Mouse (Mus musculus) embryonic facial prominence, embryonic 15.5 days (tissue): ENCODE data around the gene Mylk4. TPM values are rescaled to one million over a fixed set of nuclear protein-coding genes. Genes with fewer than 3 reads are reported as not detected.

Experiments used
- ATAC-seq: fragments of 200-750 bp; cut with Nextera tagmentation; 2 replicates; pipeline ENCODE4 v1.8.0; 2017; ENCODE audit warnings: low read depth, moderate TSS enrichment; ENCODE audit not compliant: insufficient number of reproducible peaks, low FRiP score, low TSS enrichment
- H3K27ac ChIP-seq: fragments of 300-500 bp; sonication (generic); replicated peaks from 2 replicates; pipeline ENCODE4 v1.5.1; 2015; ENCODE audit warnings: mild to moderate bottlenecking, inconsistent platforms
- H3K27me3 ChIP-seq: fragments of 300-500 bp; sonication (generic); 2 replicates; pipeline ENCODE4 v1.6.1; 2015; ENCODE audit warnings: inconsistent platforms
- H3K36me3 ChIP-seq: fragments of 300-500 bp; sonication (generic); 2 replicates; pipeline ENCODE4 v1.6.1; 2015; ENCODE audit warnings: mild to moderate bottlenecking, inconsistent platforms
- H3K4me1 ChIP-seq: fragments of 300-500 bp; sonication (generic); 2 replicates; pipeline ENCODE4 v1.6.1; 2015; ENCODE audit warnings: inconsistent platforms
- H3K4me2 ChIP-seq: fragments of 300-500 bp; sonication (generic); replicated peaks from 2 replicates; pipeline ENCODE4 v1.6.1; 2015; ENCODE audit warnings: mild to moderate bottlenecking, inconsistent platforms
- H3K4me3 ChIP-seq: fragments of 300-500 bp; sonication (generic); replicated peaks from 2 replicates; pipeline ENCODE4 v1.5.1; 2015; ENCODE audit warnings: mild to moderate bottlenecking, inconsistent platforms
- H3K9ac ChIP-seq: fragments of 300-500 bp; sonication (generic); 2 replicates; pipeline ENCODE4 v1.6.1; 2015; ENCODE audit warnings: inconsistent platforms
- H3K9me3 ChIP-seq: fragments of 300-500 bp; sonication (generic); replicated peaks from 2 replicates; pipeline ENCODE4 v1.6.1; 2016; ENCODE audit warnings: inconsistent platforms
- WGBS: fragments of 180-500 bp; shearing (Covaris S2); methylation state at CpG from one replicate; pipeline ENCODE4 v1.1.7; 2015; 5-methylcytosine and 5-hydroxymethylcytosine counted together
- polyA plus RNA-seq: library from polyadenylated mRNA; unstranded; fragments of >200 nt; fragmentation: Nextera tagmentation; extraction: Ambion mirVana; gene quantifications from 2 replicates; pipeline ENCODE4 v1.2.1, GENCODE M21; 2015

Gene Mylk4
- polyA plus RNA-seq, 1 experiment from 2014 or later: 7.6 TPM

DNA sequence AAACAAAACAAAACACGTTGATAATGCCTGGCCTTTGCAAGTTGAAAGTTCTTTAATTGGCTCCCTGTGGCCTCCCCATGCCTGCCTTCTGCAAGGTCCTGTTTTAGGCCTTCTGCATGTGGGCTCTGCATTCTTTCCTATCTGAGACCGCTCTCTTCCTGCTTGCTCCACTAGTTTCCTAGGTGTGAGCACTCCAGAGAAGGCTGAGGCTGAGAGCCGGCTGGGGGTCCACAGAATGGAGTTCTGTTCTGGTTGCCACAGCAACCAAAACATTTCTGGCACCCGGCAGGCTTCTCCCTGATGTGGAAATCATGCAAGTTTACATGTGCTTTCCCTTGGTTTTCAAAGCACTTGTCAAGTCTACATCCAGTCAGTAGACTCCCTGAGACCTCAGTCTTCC, 24.7 kb downstream of the Mylk4 start:
- Histone ChIP-seq H3K9ac (no peak overlapping the region), H3K4me1 (no peaks in the 10 kb centered on the region), H3K9me3 (no peaks in the 10 kb centered on the region), H3K27ac (no peak overlapping the region), H3K4me2 (no peak overlapping the region), H3K36me3 (no peaks in the 10 kb centered on the region), H3K4me3 (no peak overlapping the region), H3K27me3 (no peaks in the 10 kb centered on the region)
- no peak for ATAC-seq
- 29% methylated on average over 4 of the region's 4 CpGs for WGBS

DNA sequence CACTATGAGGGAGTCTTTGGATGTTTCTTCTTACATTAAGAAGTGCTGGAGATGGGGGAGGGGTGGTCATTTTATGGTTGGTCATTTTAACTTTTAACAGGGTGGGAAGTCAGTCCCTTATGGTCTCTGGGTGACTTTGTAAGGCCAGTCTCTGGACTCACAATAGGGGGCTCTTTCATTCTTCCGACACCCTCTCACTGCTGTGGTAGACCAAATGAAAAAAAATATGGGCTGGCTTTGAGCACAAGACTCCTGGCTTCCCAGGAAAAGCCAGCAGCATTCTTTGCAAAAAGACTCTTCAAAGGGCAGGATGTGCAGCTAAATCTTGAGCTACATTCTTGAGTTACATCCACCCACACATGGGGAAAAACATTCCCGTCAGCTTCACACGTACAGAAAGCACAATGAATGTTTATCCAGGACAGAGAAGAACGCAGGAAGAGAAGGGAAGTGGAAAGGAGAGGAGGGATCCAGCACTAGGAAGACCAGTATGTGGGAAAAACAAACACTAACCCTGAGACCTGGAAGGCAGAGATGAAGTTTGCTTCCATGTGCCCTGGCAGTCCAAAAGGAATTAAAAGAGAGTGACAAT, 31.6 kb downstream of the Mylk4 start:
- Histone ChIP-seq H3K9me3 (no peaks in the 10 kb centered on the region), H3K4me3 (no peak overlapping the region), H3K9ac (no peak overlapping the region), H3K36me3 (no peaks in the 10 kb centered on the region), H3K4me1 (no peaks in the 10 kb centered on the region), H3K27me3 (no peaks in the 10 kb centered on the region), H3K4me2 (no peak overlapping the region), H3K27ac (no peak overlapping the region)
- ATAC-seq: no peak
- 13% methylated on average over 4 of the region's 4 CpGs for WGBS

DNA sequence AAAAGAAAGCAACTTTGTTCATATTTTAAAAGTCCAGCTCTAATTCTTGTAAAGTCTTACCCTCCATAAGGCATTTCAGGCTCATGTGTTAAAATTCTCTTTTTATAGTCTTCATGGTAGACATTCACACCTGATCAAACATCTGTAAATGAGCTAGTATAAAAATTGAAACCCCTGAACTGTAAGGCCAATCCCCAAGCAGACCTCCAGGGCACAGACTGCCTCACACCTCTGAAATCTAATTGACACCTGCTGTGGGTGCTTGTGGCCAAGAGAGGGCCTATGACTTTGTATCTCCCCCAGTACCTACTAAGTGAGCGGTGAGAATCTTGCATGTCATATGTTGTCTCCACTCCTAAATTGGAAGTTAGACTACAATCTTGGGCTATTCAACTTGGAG, 33.2 kb downstream of the Mylk4 start:
- H3K9me3 ChIP-seq: no peaks in the 10 kb centered on the region
- no peak for ATAC-seq
- H3K27ac ChIP-seq: no peak overlapping the region
- H3K27me3 ChIP-seq: no peaks in the 10 kb centered on the region
- H3K4me2 ChIP-seq: no peak overlapping the region
- H3K36me3 ChIP-seq: no peaks in the 10 kb centered on the region
- no peak overlapping the region for H3K9ac ChIP-seq
- H3K4me3 ChIP-seq: no peak overlapping the region
- no peaks in the 10 kb centered on the region for H3K4me1 ChIP-seq
- 78% methylated on average over 1 of the region's 1 CpGs for WGBS

DNA sequence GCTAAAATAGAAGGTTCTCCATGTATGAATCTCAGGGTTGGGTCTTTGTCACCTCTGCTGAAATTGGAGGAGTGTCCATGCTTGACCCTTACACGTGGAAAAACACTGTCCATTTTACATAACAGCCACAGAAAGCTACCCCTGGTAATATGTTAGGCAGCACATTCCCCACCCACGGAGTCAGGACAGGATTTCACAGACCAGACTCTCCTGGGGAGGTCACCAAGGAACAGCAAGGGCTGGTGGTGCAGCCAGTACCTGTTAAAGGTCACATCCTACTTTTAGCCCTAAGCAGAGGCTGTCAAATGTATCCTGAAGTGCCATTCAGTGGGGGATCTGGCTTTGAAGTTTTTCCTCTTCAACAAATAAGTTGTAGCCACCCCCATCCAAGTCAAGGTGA, 35.3 kb downstream of the Mylk4 start:
- Histone ChIP-seq H3K4me2 (no peak overlapping the region), H3K36me3 (no peaks in the 10 kb centered on the region), H3K9me3 (no peaks in the 10 kb centered on the region), H3K4me3 (no peak overlapping the region), H3K9ac (no peak overlapping the region), H3K27ac (no peak overlapping the region), H3K27me3 (no peaks in the 10 kb centered on the region), H3K4me1 (no peaks in the 10 kb centered on the region)
- no peak for ATAC-seq
- 54% methylated on average over 2 of the region's 2 CpGs for WGBS

DNA sequence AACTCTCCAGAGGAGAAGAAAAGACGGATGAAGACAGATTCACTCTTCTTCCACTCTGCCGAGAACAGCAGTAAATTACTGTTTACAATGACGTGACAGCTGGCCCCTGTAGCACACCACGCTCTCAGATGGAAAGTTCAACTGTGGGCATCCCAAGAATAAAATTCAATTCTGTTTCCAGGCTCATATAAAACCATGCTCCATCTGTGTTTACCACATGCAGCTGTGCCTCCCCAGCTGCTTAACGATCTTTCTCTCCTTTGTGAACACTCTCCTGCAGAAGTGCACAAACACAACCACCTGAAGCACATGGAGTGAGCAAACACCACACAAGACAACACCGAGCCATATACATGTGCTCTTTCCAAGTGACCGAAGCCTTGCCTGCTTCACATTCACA, 42.6 kb downstream of the Mylk4 start:
- no peak overlapping the region for H3K27ac ChIP-seq
- 62% methylated on average over 7 of the region's 7 CpGs for WGBS
- no peak overlapping the region for H3K4me2 ChIP-seq
- H3K36me3 ChIP-seq: no peaks in the 10 kb centered on the region
- H3K9me3 ChIP-seq: no peaks in the 10 kb centered on the region
- no peak for ATAC-seq
- H3K4me1 ChIP-seq: peaks cover 5% of the 10 kb centered on the region; the same call in 1 of the 2 replicates
- no peak overlapping the region for H3K4me3 ChIP-seq
- peaks cover 5% of the 10 kb centered on the region for H3K27me3 ChIP-seq
- H3K9ac ChIP-seq: no peak overlapping the region

DNA sequence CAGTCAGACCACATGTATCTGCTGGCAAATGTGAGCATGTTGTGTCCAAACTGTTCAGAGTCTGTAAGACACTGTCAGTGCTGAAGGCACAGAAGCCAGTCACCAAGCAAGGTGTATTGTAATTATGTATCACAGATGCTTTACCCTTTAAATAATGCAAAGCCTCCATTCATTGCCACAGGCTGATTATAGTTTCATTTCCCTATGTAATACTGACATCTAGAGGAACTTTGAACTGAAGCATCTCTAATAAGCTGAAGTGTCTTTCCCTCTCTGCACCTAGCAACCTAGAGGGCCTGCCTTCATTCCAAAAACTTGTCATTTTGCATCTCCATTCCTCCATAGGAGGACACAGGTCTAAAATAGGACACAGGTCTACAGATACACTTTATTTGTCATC, 52.5 kb downstream of the Mylk4 start:
- H3K4me1 ChIP-seq: no peaks in the 10 kb centered on the region
- H3K4me3 ChIP-seq: no peak overlapping the region
- ATAC-seq: no peak
- no peak overlapping the region for H3K9ac ChIP-seq
- no peaks in the 10 kb centered on the region for H3K9me3 ChIP-seq
- no peak overlapping the region for H3K4me2 ChIP-seq
- H3K27me3 ChIP-seq: peaks cover 18% of the 10 kb centered on the region
- H3K27ac ChIP-seq: no peak overlapping the region
- H3K36me3 ChIP-seq: no peaks in the 10 kb centered on the region

DNA sequence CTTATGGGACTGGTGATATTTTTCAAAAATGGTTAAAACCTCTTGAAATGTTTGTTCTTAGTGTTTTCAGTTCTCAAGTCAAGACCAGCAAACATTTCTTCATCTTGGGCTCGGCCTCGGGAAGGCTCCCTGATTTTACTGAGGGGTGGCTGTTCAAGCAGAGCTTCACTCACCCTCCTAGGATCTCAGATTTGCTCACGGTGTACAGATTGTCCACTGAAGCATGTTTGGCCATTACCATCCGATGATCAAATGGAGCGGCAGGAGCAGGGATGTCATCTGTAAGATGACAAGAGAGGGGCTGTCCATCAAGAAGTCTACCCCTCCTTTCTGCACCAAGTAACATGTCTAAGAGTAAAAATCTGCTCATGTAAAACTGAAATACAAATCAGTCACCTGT, 59.1 kb downstream of the Mylk4 start:
- Histone ChIP-seq H3K9me3 (no peaks in the 10 kb centered on the region), H3K4me2 (no peak overlapping the region), H3K9ac (no peak overlapping the region), H3K4me3 (no peak overlapping the region), H3K36me3 (no peaks in the 10 kb centered on the region), H3K27me3 (no peaks in the 10 kb centered on the region), H3K27ac (no peak overlapping the region), H3K4me1 (no peaks in the 10 kb centered on the region)
- no peak for ATAC-seq
- WGBS: 90% methylated on average over 5 of the region's 5 CpGs

DNA sequence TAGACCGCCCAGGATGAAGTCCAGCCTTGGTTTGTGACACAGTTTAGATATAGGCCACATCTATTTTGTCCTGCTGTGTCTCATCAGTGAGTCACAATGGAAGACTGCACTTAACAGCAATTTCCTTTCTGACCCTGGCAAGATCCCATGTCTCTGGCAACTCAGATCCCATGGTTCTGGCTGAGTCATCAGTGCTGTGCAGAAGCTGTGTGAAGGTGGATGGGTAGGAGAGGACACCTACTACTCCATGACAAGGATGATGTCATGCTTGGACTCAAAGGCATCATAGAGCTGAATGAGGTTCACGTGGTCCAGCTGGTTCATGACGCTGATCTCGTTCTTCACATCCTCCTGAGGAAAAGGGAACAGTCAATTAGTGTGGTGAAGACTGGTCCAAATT, 62.0 kb downstream of the Mylk4 start:
- no peaks in the 10 kb centered on the region for H3K4me1 ChIP-seq
- H3K27ac ChIP-seq: no peak overlapping the region
- H3K4me3 ChIP-seq: no peak overlapping the region
- H3K36me3 ChIP-seq: no peaks in the 10 kb centered on the region
- H3K4me2 ChIP-seq: no peak overlapping the region
- 91% methylated on average over 4 of the region's 4 CpGs for WGBS
- H3K9me3 ChIP-seq: no peaks in the 10 kb centered on the region
- ATAC-seq: no peak
- H3K27me3 ChIP-seq: no peaks in the 10 kb centered on the region
- no peak overlapping the region for H3K9ac ChIP-seq

DNA sequence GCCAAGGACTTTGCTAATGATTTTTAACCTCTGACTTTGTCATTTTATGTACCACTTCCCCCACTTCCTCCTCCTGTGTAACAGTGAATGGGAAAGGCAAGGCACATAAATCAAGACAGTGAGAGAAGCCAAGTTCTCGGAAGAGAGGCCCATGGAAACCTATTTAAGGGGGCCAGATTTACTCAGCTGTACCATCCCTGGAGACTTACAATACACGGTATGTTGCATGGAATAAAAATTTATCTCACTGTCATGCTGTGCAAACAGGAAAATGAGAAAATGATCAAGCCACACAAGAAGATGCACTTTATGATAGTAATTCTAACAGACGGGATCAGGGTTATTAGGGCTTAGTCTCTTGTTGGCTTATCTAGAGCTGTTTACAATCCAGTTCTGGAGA, 64.5 kb downstream of the Mylk4 start:
- Histone ChIP-seq H3K4me1 (no peaks in the 10 kb centered on the region), H3K9ac (no peak overlapping the region), H3K4me3 (no peak overlapping the region), H3K9me3 (no peaks in the 10 kb centered on the region), H3K36me3 (no peaks in the 10 kb centered on the region), H3K4me2 (no peak overlapping the region), H3K27me3 (no peaks in the 10 kb centered on the region), H3K27ac (no peak overlapping the region)
- no peak for ATAC-seq
- WGBS: 65% methylated on average over 3 of the region's 3 CpGs

DNA sequence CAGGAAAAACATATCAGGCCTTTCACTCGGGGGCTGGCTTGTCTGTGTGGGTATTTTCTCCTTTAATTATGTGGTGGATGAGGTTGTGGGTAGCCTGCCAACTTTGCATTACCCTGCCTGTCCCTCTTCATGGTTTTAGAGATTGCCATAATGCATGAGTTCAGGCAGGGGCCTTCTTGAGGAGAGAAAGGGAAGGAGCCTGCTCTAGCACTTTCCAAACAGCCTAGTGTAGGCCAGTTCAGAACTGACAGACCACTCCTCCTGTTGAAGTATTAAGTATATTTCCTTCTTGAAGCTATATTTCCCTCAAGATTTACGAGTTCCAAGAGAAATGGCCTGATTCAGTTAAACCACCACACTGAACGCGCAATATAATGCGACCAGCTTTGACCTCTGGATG, 66.0 kb downstream of the Mylk4 start:
- Histone ChIP-seq H3K27me3 (no peaks in the 10 kb centered on the region), H3K4me1 (no peaks in the 10 kb centered on the region), H3K9me3 (no peaks in the 10 kb centered on the region), H3K4me2 (no peak overlapping the region), H3K36me3 (no peaks in the 10 kb centered on the region), H3K27ac (no peak overlapping the region), H3K9ac (no peak overlapping the region), H3K4me3 (no peak overlapping the region)
- WGBS: 74% methylated on average over 5 of the region's 5 CpGs
- ATAC-seq: no peak

DNA sequence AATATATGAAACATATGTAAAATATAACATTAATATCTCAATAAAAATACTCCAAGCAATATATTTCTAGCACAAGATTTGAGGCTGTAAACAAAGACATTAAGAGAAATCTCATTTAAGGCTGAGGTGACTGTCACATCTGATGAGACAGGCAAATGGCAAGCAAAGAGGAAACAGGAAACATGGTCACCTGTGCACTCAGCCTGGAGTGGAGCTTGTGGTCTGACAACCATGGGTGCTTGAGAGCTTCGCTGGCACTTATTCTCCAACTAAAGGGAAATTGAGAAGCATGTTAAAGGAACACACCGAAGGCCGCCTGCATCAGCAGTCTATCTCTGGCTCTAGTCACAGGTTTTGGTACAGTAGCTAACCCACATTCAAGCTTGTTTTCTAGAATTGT, 71.2 kb downstream of the Mylk4 start:
- Histone ChIP-seq H3K9ac (no peak overlapping the region), H3K4me1 (no peaks in the 10 kb centered on the region), H3K36me3 (no peaks in the 10 kb centered on the region), H3K4me2 (no peak overlapping the region), H3K4me3 (no peak overlapping the region), H3K27me3 (no peaks in the 10 kb centered on the region), H3K27ac (no peak overlapping the region), H3K9me3 (no peaks in the 10 kb centered on the region)
- 82% methylated on average over 3 of the region's 3 CpGs for WGBS
- ATAC-seq: no peak

DNA sequence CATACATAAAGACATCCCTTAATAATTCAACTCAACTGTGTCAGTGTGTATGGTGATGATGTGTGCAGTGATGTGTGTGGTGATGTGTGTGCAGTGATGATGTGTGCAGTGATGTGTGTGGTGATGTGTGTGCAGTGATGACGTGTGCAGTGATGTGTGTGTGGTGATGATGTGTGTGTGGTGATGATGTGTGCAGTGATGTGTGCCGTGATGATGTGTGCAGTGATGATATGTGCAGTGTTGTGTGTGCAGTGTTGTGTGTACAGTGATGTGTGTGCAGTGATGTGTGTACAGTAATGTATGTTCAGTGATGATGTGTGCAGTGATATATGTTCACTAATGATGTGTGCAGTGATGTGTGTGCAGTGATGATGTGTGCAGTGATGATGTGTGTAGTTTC, 75.9 kb downstream of the Mylk4 start:
- H3K4me3 ChIP-seq: no peak overlapping the region
- H3K27me3 ChIP-seq: 0 out of 2 replicates have a peak, but pooled peaks cover 4% of the 10 kb centered on the region
- WGBS: 91% methylated on average over 2 of the region's 2 CpGs
- no peak overlapping the region for H3K9ac ChIP-seq
- no peak overlapping the region for H3K27ac ChIP-seq
- no peak overlapping the region for H3K4me2 ChIP-seq
- 0 out of 2 replicates have a peak, but pooled peaks cover 6% of the 10 kb centered on the region for H3K4me1 ChIP-seq
- ATAC-seq: no peak
- H3K9me3 ChIP-seq: no peaks in the 10 kb centered on the region
- no peaks in the 10 kb centered on the region for H3K36me3 ChIP-seq
